13 mouse cellular contexts compared by ENCODE assay signal in genomic region chr6:90567486-90567885, GRCm38 (mm10).
"Had no signal": no experiment of that assay in that cellular context is flagged by ENCODE, and none has a peak within 500 bp of the region (broad histone marks: within the 10 kb centered on the region; RNA-seq: fewer than 3 reads in every experiment).

No protein-coding gene starts in this region.

- H3K4me3 ChIP-seq: layer of hippocampus, adult 2 months; limb, embryonic 13.5 days; midbrain, embryonic 12.5 days; myocyte; neural tube, embryonic 12.5 days had no signal

- H3K36me3 ChIP-seq: limb, embryonic 13.5 days; midbrain, embryonic 12.5 days; neural tube, embryonic 12.5 days had no signal

- DNase-seq: kidney, adult 9 months; kidney, postnatal 10 days; kidney, postnatal 4 days; left cerebral cortex, postnatal 4 days; lung, adult 18-20 months; thymus, postnatal 4 days had no signal

- H3K27me3 ChIP-seq: neural tube, embryonic 12.5 days had no signal

- H3K9ac ChIP-seq: liver, embryonic 14.5 days; midbrain, embryonic 12.5 days; neural tube, embryonic 12.5 days had no signal

- H3K9me3 ChIP-seq: limb, embryonic 13.5 days; midbrain, embryonic 12.5 days; neural tube, embryonic 12.5 days had no signal

- H3K4me2 ChIP-seq: limb, embryonic 13.5 days; midbrain, embryonic 12.5 days; neural tube, embryonic 12.5 days had no signal

- H3K27ac ChIP-seq: layer of hippocampus, adult 2 months; limb, embryonic 13.5 days; liver, embryonic 14.5 days; midbrain, embryonic 12.5 days; neural tube, embryonic 12.5 days; stomach, postnatal 0 days had no signal

- H3K4me1 ChIP-seq: neural tube, embryonic 12.5 days had no signal
